Mouse (Mus musculus) small intestine, adult 2 months (tissue): Measurements from ENCODE around the gene Naglu. TPM values are rescaled to one million over a fixed set of nuclear protein-coding genes. Genes with fewer than 3 reads are reported as not detected.
"Not testable (repeated sequence)": the region's sequence is repeated elsewhere in the genome, so short reads cannot be mapped to it uniquely, and the experiment has no call there.

Experiments
- H3K27ac ChIP-seq: fragments of 200-500 bp; 2 replicates; pipeline ENCODE4 v1.5.1; 2012; ENCODE audit warnings: low read depth, low read length, control low read depth, inconsistent platforms; ENCODE audit not compliant: insufficient read depth
- H3K27me3 ChIP-seq: fragments of 200-500 bp; 2 replicates; pipeline ENCODE4 v1.6.1; 2012; ENCODE audit warnings: mild to moderate bottlenecking, moderate library complexity, low read length, inconsistent platforms; ENCODE audit not compliant: control insufficient read depth, insufficient read depth
- H3K36me3 ChIP-seq: fragments of 200-500 bp; 2 replicates; pipeline ENCODE4 v1.6.1; 2012; ENCODE audit warnings: mild to moderate bottlenecking, low read length, control low read depth, inconsistent platforms; ENCODE audit not compliant: control insufficient read depth, insufficient read depth
- H3K4me1 ChIP-seq: fragments of 200-500 bp; 2 replicates; pipeline ENCODE4 v1.6.1; 2012; ENCODE audit warnings: low read length, inconsistent platforms, mixed read lengths; ENCODE audit not compliant: control insufficient read depth, insufficient read depth, insufficient read length
- H3K4me3 ChIP-seq: fragments of 200-500 bp; 2 replicates; pipeline ENCODE4 v1.5.1; 2012; ENCODE audit warnings: low read depth, mild to moderate bottlenecking, control low read depth, inconsistent platforms, low read length, moderate library complexity
- CTCF ChIP-seq: fragments of 200-500 bp; IDR thresholded peaks from 2 replicates; pipeline ENCODE4 v1.5.1; 2012; ENCODE audit warnings: low read depth, mild to moderate bottlenecking, control low read depth, inconsistent platforms, low read length, moderate library complexity, mixed read lengths; ENCODE audit not compliant: insufficient replicate concordance, insufficient read length; ENCODE audit errors: extremely low read depth
- POLR2A ChIP-seq: fragments of 200-500 bp; IDR thresholded peaks from 2 replicates; pipeline ENCODE4 v1.6.1; 2012; ENCODE audit warnings: low read depth, mild to moderate bottlenecking, control low read depth, inconsistent platforms, low read length, moderate library complexity
- WGBS: fragments of 180-500 bp; shearing (Covaris S2); methylation state at CpG from one replicate; pipeline ENCODE4 v1.1.7; 2018; 5-methylcytosine and 5-hydroxymethylcytosine counted together
- polyA plus RNA-seq: library from polyadenylated mRNA; depleted of rRNA; stranded (reverse); fragments of >200 nt; gene quantifications from 2 replicates; pipeline ENCODE4 v1.2.3, GENCODE M21; 2012; rRNA removed

The Naglu gene
- polyA plus RNA-seq, 1 experiment = 19.1 TPM

DNA sequence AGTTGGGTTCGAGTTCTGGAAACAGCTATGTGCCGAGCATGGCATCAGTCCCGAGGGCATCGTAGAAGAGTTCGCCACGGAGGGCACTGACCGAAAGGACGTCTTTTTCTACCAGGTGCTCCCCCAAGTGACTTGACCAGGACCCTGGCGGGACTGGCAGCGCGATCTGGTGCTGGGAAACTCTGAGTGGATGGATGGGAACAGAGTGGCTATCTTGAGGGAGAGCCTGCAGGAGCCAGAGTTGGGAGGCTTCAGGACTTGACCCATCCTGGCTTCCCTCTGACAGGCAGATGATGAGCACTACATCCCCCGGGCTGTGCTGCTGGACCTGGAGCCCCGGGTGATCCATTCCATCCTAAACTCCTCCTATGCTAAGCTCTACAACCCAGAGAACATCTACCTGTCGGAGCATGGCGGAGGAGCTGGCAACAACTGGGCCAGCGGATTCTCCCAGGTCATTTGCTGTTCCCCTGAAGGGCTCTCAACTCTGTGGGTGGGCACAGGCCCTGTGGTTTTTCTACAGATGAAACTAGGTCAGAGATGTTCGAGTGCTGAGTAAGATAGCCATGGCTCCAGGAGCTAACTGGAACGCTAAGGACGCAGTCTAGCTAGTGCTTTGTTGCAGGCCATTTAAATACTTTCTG lies 50.9 kb downstream of the Naglu start:
- Histone ChIP-seq H3K4me3 (peak overlapping the region; percentile 74), H3K36me3 (peaks cover 9% of the 10 kb centered on the region), H3K27me3 (no peaks in the 10 kb centered on the region), H3K27ac (peak overlapping the region; percentile 37; the same call in 1 of the 2 replicates), H3K4me1 (peaks cover 11% of the 10 kb centered on the region)
- 16% methylated on average over 19 of the region's 19 CpGs for WGBS
- TF ChIP-seq POLR2A (no peak), CTCF (no peak)

- peaks cover 12% of the 10 kb centered on the region for H3K36me3 ChIP-seq
- not testable (repeated sequence) for H3K27me3 ChIP-seq, H3K27ac ChIP-seq, H3K4me3 ChIP-seq, H3K4me1 ChIP-seq
- WGBS = 95% methylated on average over 8 of the region's 8 CpGs
Measured at GRCm38 (mm10) chr11:101124494-101124893, 54.7 kb downstream of the Naglu start.

GRCm38 (mm10) chr11:101125008-101125407 lies 55.2 kb downstream of the Naglu start:
- H3K36me3 ChIP-seq = peaks cover 12% of the 10 kb centered on the region
- H3K27me3 ChIP-seq, H3K4me1 ChIP-seq, H3K27ac ChIP-seq, H3K4me3 ChIP-seq: not testable (repeated sequence)
- 95% methylated on average over 9 of the region's 9 CpGs for WGBS

DNA sequence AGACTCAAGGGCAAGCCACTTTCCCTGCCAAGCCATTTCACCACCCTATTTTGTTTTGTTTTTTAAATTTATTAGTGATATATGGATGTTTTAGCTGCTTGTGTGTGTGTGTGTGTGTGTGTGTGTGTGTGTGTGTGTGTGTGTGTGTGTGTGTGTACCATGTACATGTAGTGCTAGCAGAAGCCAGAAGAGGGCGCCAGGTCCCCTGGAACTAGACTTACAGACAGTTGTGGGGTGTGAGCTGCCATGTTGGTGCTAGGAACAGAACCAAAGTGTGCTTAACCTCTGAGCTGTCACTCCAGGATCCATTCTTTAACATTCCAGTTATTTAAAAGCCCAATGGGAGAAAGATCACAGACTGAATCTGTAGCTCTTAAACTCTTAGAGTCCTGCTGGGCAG lies 57.3 kb downstream of the Naglu start:
- no peak overlapping the region for H3K27ac ChIP-seq
- no peaks in the 10 kb centered on the region for H3K27me3 ChIP-seq
- H3K4me3 ChIP-seq = no peak overlapping the region
- TF ChIP-seq CTCF (peak; percentile 12; the same call in 1 of the 2 replicates), POLR2A (no peak)
- H3K4me1 ChIP-seq = peaks cover 6% of the 10 kb centered on the region
- WGBS = 100% methylated on average over 1 of the region's 1 CpGs
- H3K36me3 ChIP-seq = peaks cover 12% of the 10 kb centered on the region

Other genes starting within 250 kb of the Naglu start
- 9.6 and 10.8 TPM in 2 replicates for gene Stat5b, start 219.3 kb upstream of the Naglu start, polyA plus RNA-seq
- 6.9 and 7.4 TPM in 2 replicates for gene Stat5a, start 210.7 kb upstream of the Naglu start, polyA plus RNA-seq
- gene Stat3, start 130.5 kb upstream of the Naglu start, polyA plus RNA-seq = 55.2 and 106 TPM in 2 replicates
- gene Cavin1, start 99.1 kb upstream of the Naglu start, polyA plus RNA-seq = 27.4 and 42.8 TPM in 2 replicates
- gene Atp6v0a1, start 60.6 kb upstream of the Naglu start, polyA plus RNA-seq = 43.5 and 69.5 TPM in 2 replicates
- gene Hsd17b1, start 8.4 kb downstream of the Naglu start, polyA plus RNA-seq = 0.20 and 0.28 TPM in 2 replicates
- 26.3 and 38.9 TPM in 2 replicates for gene Coasy, start 12.6 kb downstream of the Naglu start, polyA plus RNA-seq
- 54.1 and 100 TPM in 2 replicates for gene Mlx, start 17.3 kb downstream of the Naglu start, polyA plus RNA-seq
- 0.22 and 0.46 TPM in 2 replicates for gene Psmc3ip, start 25.4 kb downstream of the Naglu start, polyA plus RNA-seq
- gene Retreg3, start 49.9 kb downstream of the Naglu start, polyA plus RNA-seq = 27.3 and 55.0 TPM in 2 replicates
- gene Tubg1, start 49.9 kb downstream of the Naglu start, polyA plus RNA-seq = 13.2 and 16.2 TPM in 2 replicates
- 1.1 and 2.2 TPM in 2 replicates for gene Tubg2, start 85.9 kb downstream of the Naglu start, polyA plus RNA-seq
- 2.7 and 2.8 TPM in 2 replicates for gene Cntnap1, start 100.5 kb downstream of the Naglu start, polyA plus RNA-seq
- gene Plekhh3, start 101.3 kb downstream of the Naglu start, polyA plus RNA-seq = 33.0 and 84.5 TPM in 2 replicates
- 18.4 and 25.7 TPM in 2 replicates for gene Ccr10, start 105.4 kb downstream of the Naglu start, polyA plus RNA-seq
- gene Ezh1, start 156.5 kb downstream of the Naglu start, polyA plus RNA-seq = 7.9 and 20.0 TPM in 2 replicates
- 15.1 and 25.8 TPM in 2 replicates for gene Ramp2, start 176.0 kb downstream of the Naglu start, polyA plus RNA-seq
- gene Vps25, start 183.7 kb downstream of the Naglu start, polyA plus RNA-seq = 28.9 and 64.8 TPM in 2 replicates
- gene Wnk4, start 190.6 kb downstream of the Naglu start, polyA plus RNA-seq = 3.0 and 7.9 TPM in 2 replicates
- 0.09 and 0.20 TPM in 2 replicates for gene Cntd1, start 209.0 kb downstream of the Naglu start, polyA plus RNA-seq
- gene Coa3, start 209.1 kb downstream of the Naglu start, polyA plus RNA-seq = 174 and 479 TPM in 2 replicates
- 157 and 163 TPM in 2 replicates for gene Becn1, start 232.3 kb downstream of the Naglu start, polyA plus RNA-seq
- 19.9 and 36.7 TPM in 2 replicates for gene Psme3, start 246.2 kb downstream of the Naglu start, polyA plus RNA-seq